In genomic region chr8:10870423-10871055, GRCm38 (mm10) we compare ENCODE assay signal across 13 mouse cellular contexts.
DNase-seq lines count a peak whose midpoint lies in the region; TF ChIP-seq lines count a peak whose summit lies in the region.
"Had no signal": no experiment of that assay in that cellular context is flagged by ENCODE, and none has a peak within 500 bp of the region (broad histone marks: within the 10 kb centered on the region; RNA-seq: fewer than 3 reads in every experiment).

No protein-coding gene starts in this region.

- no peak for TF ChIP-seq CTCF in brain, embryonic 14.5 days (IDR thresholded peaks at IDR 0.05; ENCODE audit: borderline replicate concordance, extremely low read depth, insufficient read depth, insufficient read length)

- intact Hi-C loops in left cerebral cortex, postnatal 25 days (cut with DNase I): no loop called here

- DNase-seq in layer of hippocampus, adult 11-12 months (ENCODE audit: low spot score): peak; percentile 25
- no peak for DNase-seq in layer of hippocampus, postnatal 36 days
- DNase-seq in brain, adult 2 months (ENCODE audit: low read depth, low spot score): peak; percentile 60
- peak; percentile 72 for DNase-seq in brain, embryonic 14.5 days (ENCODE audit: low read depth)
- peak; percentile 38 to 69 for DNase-seq in left cerebral cortex, postnatal 25 days (ENCODE audit: low spot score in 2 of 2)
- DNase-seq in T-cell, adult 2 months (ENCODE audit: low spot score): no peak
- DNase-seq in urinary bladder, adult 2 months (ENCODE audit: low spot score): no peak
- DNase-seq: adrenal gland, adult 8-10 months; cerebellum, postnatal 10 days; kidney, postnatal 4 days; lung, postnatal 14 days; spleen, adult 18-20 months; thymus, postnatal 14 days had no signal

- TF ChIP-seq POLR2A in brain, embryonic 14.5 days (IDR thresholded peaks at IDR 0.05; ENCODE audit: borderline replicate concordance, extremely low read depth, insufficient read depth, insufficient read length, poor library complexity, severe bottlenecking): no peak

Comparison
In these comparisons a context has a peak if more than half of its experiments do, and no peak if none do; other contexts are left out.
1. DNase-seq: peak in layer of hippocampus, adult 11-12 months (single experiment), brain, adult 2 months (single experiment), brain, embryonic 14.5 days (single experiment) and left cerebral cortex, postnatal 25 days (2 of 2); none in layer of hippocampus, postnatal 36 days (0 of 2), T-cell, adult 2 months (single experiment) and urinary bladder, adult 2 months (single experiment).